Mouse (Mus musculus) frontal cortex, postnatal 36 days (tissue): ENCODE results near the gene Gm43552.
"Not testable (repeated sequence)": the region's sequence is repeated elsewhere in the genome, so short reads cannot be mapped to it uniquely, and the experiment has no call there.

ENCODE experiments used
- DNase-seq, 2 experiments: peaks; one replicate each; pipeline ENCODE4 v3.0.0; 2022; ENCODE audit warnings: low spot score in 2 of 2

Gene Gm43552

DNA sequence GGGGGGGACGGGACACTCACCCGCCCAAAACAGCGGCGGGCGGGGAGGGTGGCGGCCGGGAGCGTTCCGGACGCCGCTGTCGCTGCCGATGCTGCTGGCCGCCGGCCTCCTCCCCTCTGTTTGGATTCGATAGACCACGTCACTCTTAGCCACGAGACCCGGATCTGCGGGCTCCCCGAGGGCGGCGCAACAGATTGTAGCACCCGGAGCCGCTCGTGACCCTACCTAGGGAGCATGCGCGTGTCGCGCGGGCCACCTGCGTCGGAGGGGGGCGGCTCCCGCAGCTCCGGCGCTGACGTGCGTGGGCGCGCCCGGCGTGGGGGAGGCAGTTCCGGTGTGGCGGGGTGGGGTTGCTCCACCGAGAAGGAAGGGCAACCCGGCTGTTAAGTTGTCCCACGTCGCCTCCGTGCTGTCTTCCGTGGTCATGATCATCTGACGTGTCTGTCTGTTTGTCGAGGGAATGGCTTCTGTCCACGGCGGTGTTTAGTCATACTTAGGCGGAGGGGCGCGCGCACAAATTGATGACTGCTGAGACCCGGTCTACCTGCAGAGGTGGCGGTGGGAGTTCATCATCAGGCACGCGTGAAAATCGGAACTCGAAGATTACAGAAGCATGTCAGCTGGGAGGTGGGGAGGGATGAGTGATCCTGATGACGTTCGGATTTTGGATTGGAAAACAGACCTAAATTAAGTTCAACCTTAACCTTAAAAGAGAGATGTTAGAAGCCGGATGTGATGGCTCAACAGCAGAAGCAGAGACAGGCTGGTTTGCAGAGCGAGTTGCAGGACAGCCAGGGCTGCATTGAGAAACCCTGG, at the start of gene Gm43552:
TSS of gene Gm43552 (minus strand) at position 118 of the 816 bp plus-strand sequence.
- peak; percentile 96 to 97 for DNase-seq

GRCm38 (mm10) chr5:65541889-65542288, 49.3 kb upstream of the Gm43552 start:
- DNase-seq: peak in 1 of 2 experiments; percentile 7

DNA sequence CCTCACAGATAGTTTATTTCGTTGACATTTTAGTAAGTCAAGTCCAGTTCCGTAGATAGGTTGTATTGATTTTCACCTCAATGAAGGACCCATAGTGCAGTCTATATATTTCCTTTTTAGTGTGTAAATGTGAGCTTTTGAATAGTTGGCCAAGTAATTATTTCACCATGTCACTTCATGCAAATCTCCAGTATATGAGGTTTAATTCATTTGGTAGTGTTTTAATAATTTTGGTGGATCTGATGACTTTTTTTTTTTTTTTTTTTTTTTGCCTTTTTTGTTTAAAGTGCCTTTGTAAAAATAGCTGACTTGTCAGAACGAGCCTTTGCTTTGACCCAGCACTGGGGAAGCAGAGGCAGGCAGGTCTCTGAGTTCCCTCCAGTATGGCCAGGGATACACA, 47.2 kb upstream of the Gm43552 start:
- no peak for DNase-seq

DNA sequence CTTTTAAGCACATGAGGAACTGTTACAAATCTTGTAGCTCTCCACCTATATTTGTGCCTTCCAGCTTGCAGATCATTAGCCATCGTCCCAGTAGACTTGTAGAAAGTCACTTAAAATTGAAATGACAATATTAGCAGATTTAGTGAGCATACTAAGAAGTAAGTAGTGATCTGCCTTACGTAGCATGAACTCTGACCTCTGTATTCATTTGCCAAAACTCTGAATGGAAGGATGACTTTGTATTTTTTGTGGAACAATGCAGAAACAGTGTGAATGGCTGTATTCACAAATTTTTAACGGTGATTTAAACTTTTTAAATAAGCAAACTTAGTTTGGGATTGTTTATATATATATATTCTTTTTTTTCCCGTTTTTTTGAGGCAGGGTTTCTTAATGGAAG, 46.2 kb upstream of the Gm43552 start:
- no peak for DNase-seq

- DNase-seq: no peak
Measured at GRCm38 (mm10) chr5:65538121-65538520, 45.5 kb upstream of the Gm43552 start.

- DNase-seq: peak; percentile 22 to 23
Measured at GRCm38 (mm10) chr5:65537420-65538071, 44.9 kb upstream of the Gm43552 start.

DNA sequence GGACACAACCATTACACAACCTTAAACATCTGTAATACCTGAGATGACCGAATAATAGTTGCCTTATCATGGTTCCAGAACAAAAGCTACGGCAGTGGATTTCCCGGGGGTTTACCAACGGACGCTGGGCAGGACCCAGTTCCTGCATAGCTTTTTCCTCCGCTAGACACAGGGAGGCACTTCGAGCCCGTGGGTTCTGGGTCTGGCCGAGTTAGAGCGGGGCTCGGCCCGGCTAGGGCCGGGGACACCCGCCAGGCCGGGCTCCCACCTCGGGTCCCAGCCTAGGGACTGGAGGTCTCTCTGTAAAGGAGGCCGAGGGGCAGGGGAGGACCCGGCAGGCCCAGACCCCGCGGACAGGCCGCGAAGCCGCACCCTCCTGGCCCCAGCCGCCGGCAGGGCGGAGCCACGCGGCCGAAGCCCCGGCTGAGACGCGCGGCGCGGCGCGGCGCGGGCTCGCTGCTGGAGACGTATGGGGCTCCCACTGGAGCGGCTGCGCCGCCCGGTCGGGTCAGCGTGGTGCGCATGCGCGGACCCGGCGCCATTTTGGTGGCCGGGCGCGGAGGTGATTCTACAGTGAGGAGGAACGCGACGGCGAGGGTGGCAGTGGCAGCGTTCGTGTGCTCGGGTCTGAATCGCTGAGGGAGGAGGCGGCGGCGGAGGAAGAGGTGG, 44.3 kb upstream of the Gm43552 start, which contains the start of the genes Smim14 and Ube2k:
TSS of gene Smim14 (minus strand) at position 434 of the 669 bp plus-strand sequence.
TSS of gene Ube2k (plus strand) at position 483 of the 669 bp plus-strand sequence.
- peak; percentile 94 to 95 for DNase-seq

- not testable (repeated sequence) for DNase-seq
Measured at GRCm38 (mm10) chr5:65536068-65536465, 43.4 kb upstream of the Gm43552 start.

DNA sequence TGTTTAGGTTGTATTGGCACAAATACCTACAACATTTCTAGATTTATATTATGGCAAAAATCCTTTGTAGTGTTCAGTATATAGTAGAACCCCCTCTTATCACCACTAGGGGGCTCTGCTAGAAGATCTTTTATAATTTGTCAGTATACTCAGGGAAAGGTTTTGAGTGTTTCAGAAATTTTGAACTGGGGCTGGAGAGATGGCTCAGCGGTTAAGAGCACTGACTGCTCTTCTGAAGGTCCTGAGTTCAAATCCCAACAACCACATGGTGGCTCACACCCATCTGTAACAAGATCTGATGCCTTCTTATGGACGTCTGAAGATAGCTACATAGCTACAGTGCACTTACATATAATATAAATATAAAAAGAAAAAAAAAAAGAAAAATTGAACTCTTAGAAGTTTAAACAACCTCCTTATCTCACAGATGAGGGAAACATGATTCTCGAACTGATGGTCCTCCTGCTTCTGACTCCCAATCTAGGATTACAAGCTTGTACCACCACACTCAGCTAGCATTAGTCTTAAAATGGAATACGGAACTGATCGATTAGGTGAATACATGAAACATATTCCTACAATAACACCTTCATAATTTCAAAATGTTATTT, 42.9 kb upstream of the Gm43552 start:
- DNase-seq: peak; percentile 3 to 29

DNA sequence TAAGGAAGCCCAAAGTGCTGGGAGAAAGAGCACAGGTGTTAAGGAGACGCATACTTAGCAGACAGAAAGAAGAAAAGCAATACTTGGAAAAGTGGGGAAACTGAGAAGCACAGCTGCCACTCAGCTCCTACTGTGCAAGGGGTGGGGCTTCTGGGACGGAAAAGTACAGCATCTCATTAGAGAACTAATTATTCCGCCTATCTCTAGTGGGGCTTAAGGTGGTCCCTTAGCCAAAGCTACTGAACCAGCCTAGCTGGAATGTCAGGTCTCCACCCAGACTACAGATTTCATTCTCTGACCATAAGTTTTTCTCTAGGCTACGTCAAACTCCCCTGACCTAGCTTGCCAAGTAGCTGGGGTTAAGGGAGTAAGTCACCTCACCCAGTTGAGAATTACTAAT, 41.9 kb upstream of the Gm43552 start:
- DNase-seq: no peak

- no peak for DNase-seq
Measured at GRCm38 (mm10) chr5:65531283-65531682, 38.6 kb upstream of the Gm43552 start.

- no peak for DNase-seq
Measured at GRCm38 (mm10) chr5:65525674-65526443, 33.2 kb upstream of the Gm43552 start.

DNA sequence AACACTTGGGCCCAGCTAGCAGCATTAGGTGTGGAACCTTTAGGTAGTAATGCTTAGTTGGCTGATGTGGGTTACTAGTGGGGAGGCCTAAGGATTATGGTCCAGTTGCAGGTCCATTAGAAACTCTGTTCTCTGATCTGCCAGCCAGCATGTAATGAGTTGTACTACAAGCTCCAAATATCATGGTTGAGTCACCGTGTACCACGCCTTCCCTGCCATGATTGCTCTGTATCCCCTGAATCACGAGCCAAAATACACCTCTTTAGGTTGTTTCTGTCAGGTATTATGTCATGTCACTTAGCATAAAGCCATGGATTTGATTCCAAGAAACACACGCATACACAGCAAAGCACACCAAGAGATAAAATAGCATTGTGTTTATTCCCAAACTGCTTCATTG, 32.2 kb upstream of the Gm43552 start:
- no peak for DNase-seq

GRCm38 (mm10) chr5:65521803-65522202, 29.2 kb upstream of the Gm43552 start:
- no peak for DNase-seq

DNA sequence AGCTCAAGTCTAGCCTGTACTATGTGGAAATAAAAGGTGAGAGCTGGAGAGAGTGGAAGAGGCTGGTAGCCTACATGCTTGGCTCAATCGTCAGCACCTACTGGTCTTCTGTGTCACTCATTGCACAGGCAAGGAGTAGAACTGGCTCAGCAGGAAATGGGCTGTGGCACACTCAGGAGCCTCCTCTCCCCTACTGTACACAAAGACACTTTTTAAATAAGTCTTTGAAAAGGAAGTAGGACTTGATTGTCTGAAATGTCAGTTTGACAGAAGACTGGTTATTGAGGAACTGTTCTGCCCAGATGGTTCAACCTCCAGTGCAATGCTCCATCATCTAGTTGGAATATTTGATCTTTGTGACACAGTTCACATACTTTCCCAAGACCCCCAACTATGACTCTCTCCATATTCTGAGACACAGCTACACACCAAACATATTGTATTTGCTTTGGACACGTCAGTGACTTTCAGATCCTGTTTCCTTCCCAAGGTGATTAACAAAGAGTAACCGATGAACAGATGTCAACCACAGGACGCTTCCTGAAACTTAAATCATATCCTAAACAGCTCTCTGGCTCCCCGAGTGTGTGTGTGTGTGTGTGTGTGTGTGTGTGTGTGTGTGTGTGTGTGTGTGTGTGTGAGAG, 22.1 kb upstream of the Gm43552 start:
- DNase-seq: no peak

DNA sequence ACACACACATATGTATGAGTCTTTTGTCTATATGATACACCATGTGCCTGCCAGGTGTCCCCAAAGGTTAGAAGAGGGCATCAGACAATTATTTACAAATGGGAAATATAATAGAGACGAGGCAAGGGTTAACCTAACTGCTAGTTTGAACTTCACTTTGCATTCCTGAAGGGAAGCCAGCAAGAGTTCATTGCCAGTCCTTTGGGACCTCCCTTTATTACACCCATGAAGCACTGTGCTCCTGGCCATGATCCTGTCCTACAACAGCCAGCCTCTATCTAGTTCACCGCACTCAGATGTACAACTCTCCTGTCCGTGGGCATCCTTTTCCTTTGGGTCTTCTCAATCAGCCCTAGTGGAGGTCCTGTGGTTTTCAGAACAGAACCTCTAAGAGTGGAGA, 20.9 kb upstream of the Gm43552 start:
- DNase-seq: no peak

- DNase-seq: no peak
Measured at GRCm38 (mm10) chr5:65508395-65508794, 15.8 kb upstream of the Gm43552 start.

GRCm38 (mm10) chr5:65505786-65506185, 13.2 kb upstream of the Gm43552 start:
- no peak for DNase-seq

- DNase-seq: no peak
Measured at GRCm38 (mm10) chr5:65501407-65501806, 8.8 kb upstream of the Gm43552 start.

GRCm38 (mm10) chr5:65500231-65500630, 7.6 kb upstream of the Gm43552 start:
- no peak for DNase-seq
